Mouse (Mus musculus) T-cell, adult 2 months (primary cell): ENCODE measurements around the gene Dlgap4.
"Not testable (repeated sequence)": the region's sequence is repeated elsewhere in the genome, so short reads cannot be mapped to it uniquely, and the experiment has no call there.

Source experiments
- DNase-seq: peaks from one replicate; pipeline ENCODE4 v3.0.0; 2022; ENCODE audit warnings: low spot score

Dlgap4 gene

DNA sequence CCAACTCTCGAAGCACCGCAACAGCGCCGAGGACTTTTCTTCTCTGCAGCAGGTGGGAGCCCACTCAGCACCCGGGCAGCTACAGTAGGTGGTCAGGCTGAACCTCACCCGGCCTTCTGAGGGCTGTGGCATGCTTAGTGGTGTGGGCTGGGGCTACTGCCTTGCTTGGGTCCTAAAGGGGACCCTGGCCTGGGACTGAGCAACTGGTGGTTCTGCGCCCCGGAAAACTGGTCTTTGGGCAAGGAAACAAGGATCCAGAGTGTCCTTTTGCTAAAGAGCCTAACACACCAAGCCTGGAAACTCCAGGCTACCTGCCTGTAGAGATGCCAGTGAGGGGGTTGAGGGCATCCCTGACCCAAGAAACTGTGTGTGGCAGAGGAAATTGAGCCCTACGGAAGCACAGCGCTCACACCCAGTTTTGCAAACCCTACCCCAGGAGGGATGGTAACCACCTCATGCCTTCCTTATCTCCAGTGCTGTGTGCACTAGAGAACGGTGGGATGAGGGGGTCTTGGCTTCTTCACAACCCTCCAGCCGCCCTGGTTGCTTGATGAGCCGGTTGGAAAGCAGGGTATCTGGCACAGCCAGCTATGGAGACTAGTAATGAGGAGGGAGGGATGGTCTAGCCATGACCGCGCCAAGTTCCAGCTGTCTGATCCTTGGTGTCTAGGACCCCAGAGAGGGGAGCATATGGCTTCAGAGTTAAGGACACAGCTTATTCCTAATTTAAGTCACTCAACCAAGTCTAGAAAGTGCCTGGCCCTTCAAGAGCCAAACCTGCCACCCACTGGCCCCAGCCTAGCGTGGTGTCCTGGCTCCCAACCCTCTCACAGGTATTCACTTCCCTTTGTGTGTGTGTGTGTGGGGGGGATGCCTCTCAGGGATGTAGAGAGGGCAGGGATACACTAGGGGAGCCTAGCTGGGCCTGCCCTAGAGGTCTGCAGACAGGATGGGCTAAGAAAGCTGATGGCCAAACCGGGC lies 162.2 kb downstream of the Dlgap4 start:
- no peak for DNase-seq

DNA sequence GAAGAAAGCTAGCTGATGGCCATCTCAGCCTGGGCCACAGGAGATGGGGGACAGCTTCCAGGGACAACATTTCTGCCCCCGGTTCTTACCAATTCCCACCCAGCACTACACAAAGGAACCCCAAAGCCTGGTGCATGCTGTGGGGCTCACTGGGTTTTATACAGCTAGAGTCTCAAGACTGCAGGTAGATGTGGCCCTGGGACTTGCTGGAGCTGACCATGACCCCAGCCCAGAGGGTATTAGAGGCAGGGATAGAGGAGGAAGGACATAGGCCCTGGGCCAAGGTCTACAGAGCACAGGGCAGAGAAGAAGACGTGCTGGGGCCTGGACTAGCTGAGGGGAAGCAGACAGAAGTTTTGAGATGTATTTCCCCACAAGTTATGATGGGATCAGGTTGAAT lies 163.4 kb downstream of the Dlgap4 start:
- DNase-seq, result no peak

DNA sequence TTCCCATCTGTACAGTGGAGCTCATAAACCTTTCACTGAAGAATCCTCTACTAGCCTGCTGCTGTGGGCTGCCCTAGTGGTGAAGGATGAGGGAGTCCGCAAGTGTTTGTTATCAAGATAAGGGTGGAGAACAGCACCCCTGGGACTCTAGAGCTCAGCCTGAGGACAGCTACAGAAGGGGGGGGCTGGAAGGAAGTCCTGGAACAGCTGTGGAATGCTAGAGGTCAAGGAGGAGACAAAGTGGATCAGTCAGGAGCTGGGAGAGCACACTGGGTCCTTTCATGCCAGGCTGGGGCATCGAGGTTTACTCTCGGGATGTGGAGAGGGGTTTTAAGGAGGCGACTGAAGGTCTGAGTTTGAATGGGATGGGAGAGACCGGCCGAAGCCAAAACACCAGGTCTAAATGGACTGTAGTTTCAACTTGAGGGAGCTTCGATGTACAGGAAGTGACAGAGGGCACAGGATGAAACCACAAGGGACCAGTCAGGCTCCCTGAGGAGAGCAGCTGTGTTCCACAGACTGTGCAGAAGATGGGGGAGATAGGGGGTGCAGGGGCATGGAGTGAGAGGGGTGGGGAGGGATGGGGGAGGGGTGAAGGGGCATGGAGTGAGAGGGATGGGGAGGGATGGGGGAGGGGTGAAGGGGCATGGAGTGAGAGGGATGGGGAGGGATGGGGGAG lies 164.0 kb downstream of the Dlgap4 start:
- DNase-seq, result no peak

DNA sequence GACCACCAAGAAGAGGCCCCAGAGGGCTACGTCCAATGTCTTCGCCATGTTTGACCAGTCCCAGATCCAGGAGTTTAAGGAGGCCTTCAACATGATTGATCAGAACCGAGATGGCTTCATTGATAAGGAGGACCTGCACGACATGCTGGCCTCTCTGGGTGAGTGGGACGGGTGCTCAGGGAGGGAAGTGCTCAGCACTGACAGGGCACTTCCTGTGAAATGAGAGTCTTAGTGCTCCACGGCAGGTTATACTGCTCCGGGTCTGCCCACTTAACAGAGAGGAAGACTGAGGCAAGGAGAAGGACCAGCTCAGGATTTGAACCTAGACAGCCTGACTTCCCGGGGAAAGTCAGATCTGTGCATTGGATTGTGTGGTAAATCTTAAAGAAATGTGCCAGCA lies 165.1 kb downstream of the Dlgap4 start:
- DNase-seq, result no peak

DNA sequence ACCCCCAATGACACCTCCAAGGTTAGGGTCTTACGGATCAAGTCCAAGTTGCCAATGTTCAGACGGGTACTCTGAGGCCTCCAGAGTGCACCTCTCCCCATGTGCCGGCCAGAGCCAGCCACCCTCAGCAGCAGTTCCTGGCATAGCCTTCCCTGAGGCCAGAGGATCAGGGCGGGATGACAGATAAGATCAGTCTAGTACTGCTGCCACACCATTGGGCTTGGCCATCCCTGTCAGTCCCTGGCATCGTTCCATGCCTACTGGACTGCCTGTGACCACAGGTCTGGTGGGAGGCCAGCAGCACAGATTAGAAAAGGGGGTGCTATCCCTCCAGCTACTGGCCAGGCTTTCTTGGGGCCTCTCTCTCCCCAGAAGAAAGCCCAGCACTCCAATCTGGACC lies 165.5 kb downstream of the Dlgap4 start:
- no peak for DNase-seq

DNA sequence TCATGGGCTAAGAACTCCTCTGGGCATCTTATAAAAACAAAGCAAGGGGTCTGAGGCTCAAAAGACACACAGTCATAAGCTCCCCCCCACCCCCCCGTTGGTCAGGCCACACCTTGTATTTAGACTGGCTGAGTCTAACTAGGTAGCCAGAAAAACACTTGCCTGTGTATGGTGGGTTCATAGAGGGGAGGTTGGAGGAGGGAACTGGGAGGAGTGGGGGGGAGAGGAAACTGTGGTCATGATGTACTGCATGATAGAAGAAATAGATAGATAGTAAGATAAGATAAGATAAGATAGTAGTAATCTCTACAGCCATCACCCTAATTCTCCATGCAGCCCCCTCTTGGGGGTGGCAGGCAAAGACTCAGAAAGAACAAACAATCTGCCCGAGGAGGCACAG lies 166.0 kb downstream of the Dlgap4 start:
- no peak for DNase-seq

DNA sequence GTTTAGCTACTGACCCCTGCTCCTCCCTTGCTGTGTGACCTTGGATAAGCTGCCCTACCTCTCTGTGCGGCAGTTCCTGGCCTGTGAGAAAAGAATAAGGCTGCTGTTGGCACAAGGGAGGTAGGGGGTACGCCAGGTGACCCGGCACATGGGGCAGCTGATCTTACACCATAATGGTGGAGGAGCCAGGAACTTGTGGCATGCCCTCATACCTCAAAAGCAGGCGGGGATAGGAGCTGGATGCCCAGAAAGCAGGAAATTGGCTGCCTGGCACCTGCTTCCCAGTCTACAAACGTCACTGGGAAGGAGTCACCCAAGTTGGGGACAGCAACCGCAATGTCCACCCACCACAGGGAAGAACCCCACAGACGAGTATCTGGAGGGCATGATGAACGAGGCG lies 166.6 kb downstream of the Dlgap4 start:
- DNase-seq, result no peak

DNA sequence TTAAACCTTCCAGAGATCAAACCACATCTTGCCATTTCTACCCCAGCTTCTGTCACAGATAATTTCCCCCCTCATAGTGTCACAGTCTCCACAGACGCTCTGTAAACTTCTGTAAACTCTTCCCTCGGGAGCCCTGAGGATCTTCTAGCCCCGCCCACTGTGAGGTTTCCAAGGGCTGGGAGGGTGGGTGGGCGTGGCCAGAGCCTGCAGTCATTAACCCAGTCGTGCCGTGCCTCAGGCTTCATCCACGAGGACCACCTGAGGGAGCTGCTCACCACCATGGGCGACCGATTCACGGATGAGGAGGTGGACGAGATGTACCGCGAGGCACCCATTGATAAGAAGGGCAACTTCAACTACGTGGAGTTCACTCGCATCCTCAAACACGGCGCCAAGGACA lies 167.2 kb downstream of the Dlgap4 start:
- no peak for DNase-seq

DNA sequence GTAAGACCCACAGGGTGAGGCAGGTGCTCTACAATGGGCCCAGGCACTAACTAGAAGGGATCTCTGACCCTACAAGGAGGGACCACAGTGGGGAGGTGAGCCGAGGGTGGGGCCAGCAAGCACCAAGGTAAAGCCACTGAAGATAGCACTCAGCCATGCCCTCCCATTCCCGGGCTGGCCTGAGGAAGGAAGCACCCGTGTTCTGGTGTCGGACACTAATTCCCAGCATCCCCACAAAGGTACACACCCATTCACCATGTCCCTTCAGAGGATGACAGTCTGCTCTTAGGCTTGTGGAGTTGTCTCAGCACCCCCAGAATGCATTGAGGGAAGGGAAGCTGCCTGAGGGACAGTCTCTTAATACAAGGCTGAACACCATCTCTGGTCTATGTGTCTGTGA lies 167.8 kb downstream of the Dlgap4 start:
- DNase-seq, result no peak

DNA sequence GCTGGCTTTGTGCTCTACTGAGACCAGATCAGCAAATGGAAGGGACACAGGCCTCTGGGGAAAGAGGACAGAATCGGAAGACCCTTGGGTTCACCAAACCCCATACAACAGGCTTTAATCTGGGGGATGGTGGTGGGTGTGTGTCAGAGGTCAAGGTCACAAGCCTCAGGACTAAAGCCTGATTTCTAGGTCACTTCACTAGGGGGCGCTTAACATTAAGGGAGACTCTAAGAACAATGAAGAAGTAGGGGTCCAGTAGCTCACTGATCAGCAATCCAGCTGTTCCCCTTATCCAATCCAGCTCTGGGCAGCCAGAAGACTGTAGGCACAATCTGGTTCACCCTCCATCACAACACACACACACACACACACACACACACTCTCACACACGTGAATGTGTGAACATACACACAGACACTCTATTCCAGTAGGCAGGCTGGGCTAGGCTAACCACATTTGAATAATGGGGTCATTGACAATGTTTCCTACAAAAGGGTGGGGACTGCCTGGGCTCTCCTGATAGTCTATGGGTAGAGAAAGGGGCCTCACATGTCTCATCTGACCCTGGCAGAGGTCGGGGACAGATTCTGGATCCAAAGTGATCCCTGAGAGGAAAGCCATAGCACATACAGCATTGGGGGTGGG lies 168.5 kb downstream of the Dlgap4 start:
- no peak for DNase-seq

DNA sequence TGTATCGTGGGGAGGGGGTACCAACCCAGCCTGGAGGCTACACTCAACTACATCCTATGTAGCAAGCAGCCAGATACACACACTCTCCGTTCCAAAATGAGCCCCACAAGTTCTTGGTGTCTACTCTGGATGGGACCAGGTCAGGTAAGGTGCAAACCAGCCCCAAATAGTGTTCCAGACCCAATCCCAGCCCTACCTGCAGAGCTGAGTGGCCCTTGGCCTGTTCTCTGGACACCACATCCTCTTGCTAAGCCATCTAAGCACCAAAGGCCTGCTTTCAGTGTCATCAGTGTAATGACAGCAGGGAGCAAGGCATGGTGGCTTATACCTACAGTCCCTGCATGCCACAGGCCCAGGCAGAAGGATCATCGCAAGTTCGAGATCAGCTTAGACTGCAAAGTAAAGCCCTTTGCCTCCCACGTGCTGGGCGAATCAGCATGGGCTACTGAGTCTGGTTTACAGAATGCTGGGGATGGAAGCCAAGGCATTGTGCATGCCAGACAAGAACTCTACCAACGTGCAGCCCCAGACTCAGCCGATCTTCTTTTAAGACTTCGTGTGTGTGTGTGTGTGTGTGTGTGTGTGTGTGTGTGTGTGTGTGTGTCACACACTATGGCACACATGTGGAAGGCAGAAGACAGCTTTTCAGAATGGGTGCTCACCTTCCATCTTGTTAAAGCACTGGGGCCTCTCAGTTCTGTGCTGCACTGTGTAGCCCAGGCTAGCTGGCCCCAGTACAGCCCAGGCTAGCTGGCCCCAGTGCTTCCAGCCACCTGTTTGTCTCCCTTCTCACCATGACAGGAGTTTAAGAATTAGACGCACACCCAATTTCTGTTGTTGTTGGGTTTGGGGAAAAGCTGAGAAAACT lies 169.2 kb downstream of the Dlgap4 start:
- DNase-seq, result no peak

DNA sequence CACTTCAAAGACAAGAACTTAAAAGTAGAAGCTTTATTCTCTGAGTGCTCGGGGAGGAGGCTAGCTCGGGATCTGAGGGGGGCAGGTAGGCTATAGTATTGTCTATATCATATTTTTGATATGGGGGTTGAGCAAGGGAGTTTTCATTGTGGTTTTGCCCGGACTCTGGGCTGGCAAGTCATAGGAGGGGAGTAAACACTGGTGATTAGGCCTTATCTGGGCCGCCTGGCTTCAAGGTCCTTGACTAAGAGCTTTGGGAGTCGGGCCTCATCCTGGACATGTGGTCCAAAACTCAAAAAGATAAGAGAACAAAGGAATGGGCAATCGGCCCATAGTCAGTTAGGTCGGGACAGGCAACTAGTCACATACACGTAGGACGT lies 169.8 kb downstream of the Dlgap4 start:
- DNase-seq, result no peak

DNA sequence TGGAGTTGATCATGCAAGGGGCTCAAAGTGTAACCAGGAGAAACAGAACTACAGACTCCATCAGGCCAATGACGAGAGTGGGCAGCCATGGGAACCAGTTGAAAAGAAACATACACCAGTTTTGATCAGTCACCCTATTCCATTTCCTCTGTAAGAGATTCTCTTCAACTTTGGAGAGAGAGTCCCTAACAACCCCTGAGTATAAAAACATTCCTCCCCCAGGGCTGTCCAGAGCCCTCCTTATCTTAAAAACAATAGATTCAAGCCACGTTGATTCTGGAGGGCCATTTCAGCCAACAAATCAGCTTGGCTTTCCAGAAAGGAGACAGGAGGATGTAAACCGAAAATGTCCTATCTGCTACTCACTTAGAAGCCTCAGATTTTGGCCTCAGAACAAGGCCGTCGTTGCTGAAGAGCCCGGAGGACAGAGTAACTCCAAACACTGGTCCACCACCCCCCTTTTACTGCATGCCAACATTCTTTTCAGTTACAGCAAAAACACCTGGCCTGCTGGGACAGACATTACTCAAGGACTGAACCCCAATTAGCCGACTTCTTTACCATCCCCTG lies 170.6 kb downstream of the Dlgap4 start:
- DNase-seq, result no peak

DNA sequence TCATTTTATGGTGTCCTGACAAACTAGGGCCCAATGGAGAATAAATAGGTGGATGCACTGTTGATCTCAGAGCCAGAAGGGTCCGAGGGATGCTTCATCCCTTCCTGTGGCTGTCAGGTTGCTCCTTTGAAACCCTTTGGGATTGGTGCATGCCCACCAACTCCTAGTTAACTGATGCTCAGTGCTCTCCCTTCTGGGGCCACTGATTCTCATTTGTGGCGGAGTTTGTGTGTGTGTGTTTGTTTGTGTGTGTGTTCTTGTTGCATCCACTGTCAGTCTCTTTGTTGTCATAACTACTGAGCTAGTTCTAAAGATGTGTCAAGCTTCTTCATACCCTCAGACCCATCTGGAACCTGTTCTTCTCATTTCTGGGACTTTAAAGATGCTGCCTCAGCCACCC lies 171.4 kb downstream of the Dlgap4 start:
- no peak for DNase-seq

DNA sequence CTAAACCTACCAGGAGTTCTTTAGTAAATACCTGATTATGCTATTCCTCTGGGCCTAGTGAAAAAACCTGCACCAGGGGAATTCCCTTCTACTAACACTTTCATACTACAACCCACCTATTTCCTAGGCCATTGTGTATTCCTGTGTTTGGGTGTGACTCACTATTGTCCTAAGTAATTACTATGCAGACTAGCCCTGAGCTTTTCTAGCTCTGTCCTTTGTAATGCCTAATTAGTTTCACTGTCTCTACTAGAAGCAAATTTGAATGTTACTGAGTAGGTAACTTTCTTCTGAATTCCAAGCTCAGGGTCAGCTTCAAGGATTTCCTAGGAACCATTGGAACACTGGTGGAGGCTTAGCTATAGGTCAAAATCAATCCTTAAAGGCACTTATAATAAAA lies 172.9 kb downstream of the Dlgap4 start:
- not testable (repeated sequence) for DNase-seq

DNA sequence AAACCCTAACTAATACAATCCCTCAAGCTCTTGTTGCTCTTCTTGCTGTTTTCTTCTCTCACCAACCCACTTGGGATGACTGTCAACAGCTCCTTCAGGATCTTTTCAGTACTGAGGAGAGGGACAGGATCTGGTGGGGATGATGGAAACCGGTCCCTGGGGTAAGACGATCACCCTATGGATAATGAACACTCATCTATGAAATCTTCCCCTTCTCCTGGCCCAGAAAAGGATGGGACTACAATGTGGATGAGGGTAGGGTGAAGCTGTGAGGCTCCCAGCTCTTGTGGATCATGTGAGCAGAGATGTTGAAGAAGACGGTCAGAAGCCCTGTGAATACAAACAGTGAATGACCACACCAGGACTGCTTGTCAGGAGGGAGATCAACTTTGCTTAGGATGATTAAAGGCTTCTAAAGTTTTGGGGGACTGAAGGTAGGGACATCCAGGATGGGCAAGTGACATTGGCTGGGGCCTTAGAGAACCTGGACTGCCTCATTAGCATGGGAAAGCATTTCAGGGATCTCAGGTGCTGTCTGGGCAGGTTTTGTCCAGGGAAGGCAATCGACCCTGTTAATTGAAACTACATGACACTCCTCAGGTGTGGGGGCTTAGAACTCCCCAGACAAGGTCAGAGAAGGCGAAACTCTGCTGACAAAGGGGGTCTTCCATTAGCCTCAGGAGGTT lies 173.7 kb downstream of the Dlgap4 start:
- no peak for DNase-seq

DNA sequence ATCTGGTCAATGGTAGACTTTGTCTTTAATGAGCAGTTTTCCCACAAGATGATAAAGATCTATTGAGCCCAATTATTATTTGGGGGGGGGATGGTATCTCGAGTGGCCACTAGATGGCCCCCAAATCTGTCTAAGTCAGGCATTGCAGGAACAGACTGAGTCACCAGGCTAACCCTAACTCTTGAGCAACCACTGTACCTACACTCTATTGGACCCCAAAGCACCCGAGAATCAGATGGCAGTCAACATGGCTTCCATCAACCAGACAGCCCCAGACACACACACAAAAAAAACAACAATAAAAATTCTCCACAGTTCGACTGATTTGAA lies 174.2 kb downstream of the Dlgap4 start:
- peak; percentile 16 for DNase-seq

DNA sequence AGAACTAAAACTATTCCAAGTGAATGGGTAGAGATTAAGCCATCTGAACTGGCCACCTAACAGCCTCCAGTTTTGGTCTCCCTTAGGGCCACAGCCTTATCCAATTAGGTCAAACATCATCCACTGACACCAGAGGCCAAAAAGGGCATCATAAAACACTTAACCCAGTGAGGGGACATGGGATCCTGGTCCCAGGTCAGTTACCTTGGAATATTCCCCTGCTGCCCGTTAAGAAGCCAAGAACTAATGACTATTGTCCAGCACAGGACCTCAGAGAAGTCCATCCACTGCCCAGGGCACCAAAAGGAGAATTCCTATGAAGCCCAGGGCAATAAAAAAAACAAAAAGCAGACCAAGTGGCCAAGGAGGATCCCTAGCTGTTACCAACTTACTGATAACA lies 175.3 kb downstream of the Dlgap4 start:
- no peak for DNase-seq

DNA sequence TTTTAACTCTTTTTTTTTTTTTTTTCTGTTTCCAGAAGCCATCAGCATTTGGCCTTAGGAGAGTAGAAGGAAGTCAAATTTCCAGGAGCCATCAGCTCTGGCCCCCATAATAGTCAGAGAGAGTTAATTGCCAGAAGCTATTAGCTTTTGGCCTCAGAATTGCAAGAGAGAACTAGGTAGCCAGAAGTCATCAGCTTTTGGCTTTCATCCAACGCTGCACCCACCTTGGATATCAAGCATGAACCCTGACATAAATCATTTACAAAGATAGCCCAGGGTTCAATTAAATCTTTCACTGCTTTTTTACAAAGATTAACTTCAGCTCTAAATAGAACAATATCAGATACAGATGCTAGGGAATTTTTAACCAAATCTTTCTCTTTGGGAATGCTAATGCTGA lies 185.0 kb downstream of the Dlgap4 start:
- DNase-seq, result no peak

DNA sequence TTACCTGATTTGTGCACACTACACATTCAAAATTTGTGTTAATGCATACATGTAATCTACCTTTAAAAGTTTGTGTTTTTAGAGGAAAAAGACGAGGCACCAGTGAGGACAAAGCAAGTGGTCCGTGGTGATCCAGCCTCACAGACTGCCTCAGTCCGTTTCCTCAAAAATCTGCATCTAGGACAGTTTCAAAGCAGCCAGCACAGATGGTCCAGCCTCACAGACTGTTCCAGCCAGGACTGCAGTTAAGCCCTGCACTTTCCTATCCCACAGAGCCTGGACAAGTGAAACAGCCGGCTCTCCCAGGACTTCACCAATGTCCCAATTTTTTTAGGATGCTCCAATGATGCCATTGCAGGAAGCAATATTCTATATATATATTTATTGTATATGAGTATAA lies 187.5 kb downstream of the Dlgap4 start:
- DNase-seq, result no peak

DNA sequence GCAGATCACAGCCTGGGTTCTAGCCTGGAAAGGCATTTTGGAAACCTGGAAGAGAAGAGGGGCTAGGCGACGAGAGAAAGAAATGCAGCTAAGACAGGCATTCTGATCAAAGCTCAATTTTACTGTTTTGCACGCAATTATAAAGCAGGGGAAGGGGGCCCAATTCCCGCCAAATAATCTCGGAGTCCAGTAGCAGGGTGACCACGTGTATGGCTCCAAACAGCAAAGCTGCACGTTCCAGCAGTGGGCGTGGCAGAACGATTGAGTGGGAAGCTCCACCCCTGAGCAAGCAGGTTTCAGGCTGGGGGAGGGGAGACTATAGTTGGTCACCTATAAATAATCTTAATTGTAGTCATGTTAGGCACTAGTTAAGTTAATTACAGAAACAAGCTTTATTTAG lies 188.6 kb downstream of the Dlgap4 start:
- not testable (repeated sequence) for DNase-seq
